Comparison of ENCODE assay signal across 20 mouse cellular contexts in the genomic region with DNA sequence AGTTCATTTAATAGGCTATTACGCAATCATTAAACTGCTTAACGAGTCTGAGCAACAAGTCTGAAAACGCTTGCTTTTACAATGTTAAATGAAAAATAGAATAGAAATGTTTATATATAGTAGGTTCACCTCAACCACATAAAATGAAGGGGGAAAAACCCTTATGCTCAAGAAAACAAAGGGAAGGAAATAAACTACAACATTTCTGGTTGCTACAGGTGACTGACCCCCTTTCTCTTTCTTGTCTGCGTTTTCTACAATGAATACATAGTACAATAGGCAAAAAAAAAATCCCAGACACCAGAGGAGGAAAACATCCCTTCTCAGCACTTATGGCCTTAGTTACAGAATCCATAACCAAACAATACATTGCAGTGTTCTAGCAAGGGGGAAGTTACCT.
"Had no signal": no experiment of that assay in that cellular context is flagged by ENCODE, and none has a peak within 500 bp of the region (broad histone marks: within the 10 kb centered on the region; RNA-seq: fewer than 3 reads in every experiment).

No protein-coding gene starts in this region.

- DNase-seq: liver, postnatal 0 days; lung, adult 2 months; lung, postnatal 14 days; retina, postnatal 1 day; right cerebral cortex, adult 18-20 months; right cerebral cortex, postnatal 14 days; thymus, adult 2 months; thymus, postnatal 14 days; thymus, postnatal 36 days had no signal

- H3K4me3 ChIP-seq: lung, embryonic 15.5 days; megakaryocyte, embryonic 14.5 days; midbrain, embryonic 13.5 days; myocyte; neural tube, embryonic 13.5 days; neural tube, embryonic 15.5 days; stomach, embryonic 15.5 days had no signal

- H3K9me3 ChIP-seq: lung, embryonic 15.5 days; megakaryocyte, embryonic 14.5 days; midbrain, embryonic 13.5 days; neural tube, embryonic 13.5 days; neural tube, embryonic 15.5 days; stomach, embryonic 15.5 days had no signal

- H3K36me3 ChIP-seq: stomach, embryonic 15.5 days had no signal

- H3K27ac ChIP-seq: lung, embryonic 15.5 days; macrophage; midbrain, embryonic 13.5 days; neural tube, embryonic 13.5 days; neural tube, embryonic 15.5 days; stomach, embryonic 15.5 days; stomach, postnatal 0 days had no signal

- ATAC-seq: liver, postnatal 0 days; midbrain, embryonic 13.5 days; midbrain, embryonic 16.5 days had no signal

- H3K9ac ChIP-seq: liver, postnatal 0 days; lung, embryonic 15.5 days; midbrain, embryonic 13.5 days; neural tube, embryonic 13.5 days; neural tube, embryonic 15.5 days; stomach, embryonic 15.5 days had no signal

- H3K4me2 ChIP-seq: lung, embryonic 15.5 days; midbrain, embryonic 11.5 days; midbrain, embryonic 13.5 days; neural tube, embryonic 13.5 days; neural tube, embryonic 15.5 days; stomach, embryonic 15.5 days had no signal

- H3K27me3 ChIP-seq: lung, embryonic 15.5 days; midbrain, embryonic 13.5 days; neural tube, embryonic 13.5 days; neural tube, embryonic 15.5 days; stomach, embryonic 15.5 days had no signal

- H3K4me1 ChIP-seq: lung, embryonic 15.5 days; megakaryocyte, embryonic 14.5 days; midbrain, embryonic 13.5 days; neural tube, embryonic 13.5 days; neural tube, embryonic 15.5 days; stomach, embryonic 15.5 days had no signal
